Mouse (Mus musculus): Measurements from ENCODE around the gene Lrrc36. TPM values are rescaled to one million over a fixed set of nuclear protein-coding genes. Genes with fewer than 3 reads are reported as not detected.

Lrrc36 gene
- total and polyA plus RNA-seq, 2 experiments from 2014 or later: 0.23 to 0.56 TPM

GRCm38 (mm10) chr8:105470262-105470661 is 56.9 kb downstream of the Lrrc36 start:
- H3K9ac ChIP-seq (replicated peaks; ENCODE audit: low read depth, low read length): no peak overlapping the region
- peaks cover 30% of the 10 kb centered on the region for H3K4me1 ChIP-seq (ENCODE audit: control insufficient read depth, insufficient read depth)
- WGBS: 84% methylated on average over 5 of the region's 5 CpGs
- TF ChIP-seq CTCF (IDR thresholded peaks at IDR 0.05; ENCODE audit: low read depth) (no peak), EP300 (IDR thresholded peaks at IDR 0.05; ENCODE audit: low read depth) (no peak)
- no peak overlapping the region for H3K27ac ChIP-seq (ENCODE audit: low read depth)
- ATAC-seq (ENCODE audit: insufficient read depth, low read depth) (no peak), DNase-seq (ENCODE audit: low spot score) (no peak)
- peak overlapping the region; percentile 64 for H3K4me2 ChIP-seq (ENCODE audit: low read depth, low read length)
- H3K36me3 ChIP-seq (replicated peaks; ENCODE audit: control insufficient read depth, insufficient read depth, low read length): peaks cover 10% of the 10 kb centered on the region; the same call in 1 of the 2 replicates
- H3K27me3 ChIP-seq (ENCODE audit: control insufficient read depth, insufficient read depth, low read length): no peaks in the 10 kb centered on the region
- no peak overlapping the region for H3K4me3 ChIP-seq (ENCODE audit: low read depth, low read length)
- no peaks in the 10 kb centered on the region for H3K9me3 ChIP-seq (replicated peaks; ENCODE audit: control insufficient read depth, low read length)

- Histone ChIP-seq H3K9me3 (replicated peaks; ENCODE audit: control insufficient read depth, low read length) (no peaks in the 10 kb centered on the region), H3K9ac (replicated peaks; ENCODE audit: low read depth, low read length) (no peak overlapping the region), H3K4me3 (ENCODE audit: low read depth, low read length) (peak overlapping the region; percentile 37), H3K36me3 (replicated peaks; ENCODE audit: control insufficient read depth, insufficient read depth, low read length) (peaks cover 12% of the 10 kb centered on the region), H3K4me1 (ENCODE audit: control insufficient read depth, insufficient read depth) (peaks cover 30% of the 10 kb centered on the region), H3K27ac (ENCODE audit: low read depth) (no peak overlapping the region), H3K27me3 (ENCODE audit: control insufficient read depth, insufficient read depth, low read length) (no peaks in the 10 kb centered on the region), H3K4me2 (ENCODE audit: low read depth, low read length) (peak overlapping the region; percentile 64)
- ATAC-seq (ENCODE audit: insufficient read depth, low read depth) (no peak), DNase-seq (ENCODE audit: low spot score) (no peak)
- TF ChIP-seq CTCF (IDR thresholded peaks at IDR 0.05; ENCODE audit: low read depth): no peak
- TF ChIP-seq EP300 (IDR thresholded peaks at IDR 0.05; ENCODE audit: low read depth): no peak
- WGBS: 27% methylated on average over 11 of the region's 11 CpGs
These were observed 57.4 kb downstream of the Lrrc36 start for GRCm38 (mm10) chr8:105470681-105471313.

- ATAC-seq (ENCODE audit: insufficient read depth, low read depth): peak; percentile 97
- DNase-seq (ENCODE audit: low spot score): peak; percentile 95
- Histone ChIP-seq H3K9ac (replicated peaks; ENCODE audit: low read depth, low read length) (no peak within 1 kb of the TSS), H3K4me1 (ENCODE audit: control insufficient read depth, insufficient read depth) (peaks cover 30% of the 10 kb centered on the region), H3K27me3 (ENCODE audit: control insufficient read depth, insufficient read depth, low read length) (no peaks in the 10 kb centered on the region), H3K4me3 (ENCODE audit: low read depth, low read length) (peak within 1 kb of the TSS; percentile 37), H3K36me3 (replicated peaks; ENCODE audit: control insufficient read depth, insufficient read depth, low read length) (peaks cover 13% of the 10 kb centered on the region), H3K9me3 (replicated peaks; ENCODE audit: control insufficient read depth, low read length) (no peaks in the 10 kb centered on the region), H3K4me2 (ENCODE audit: low read depth, low read length) (peak within 1 kb of the TSS; percentile 64), H3K27ac (ENCODE audit: low read depth) (peak within 1 kb of the TSS; percentile 54)
- 0 out of 2 replicates have a peak, but pooled peaks have one; percentile 64 for TF ChIP-seq EP300 (IDR thresholded peaks at IDR 0.05; ENCODE audit: low read depth)
- peak; percentile 29; the same call in 1 of the 2 replicates for TF ChIP-seq CTCF (IDR thresholded peaks at IDR 0.05; ENCODE audit: low read depth)
- 11% methylated on average over 25 of the region's 25 CpGs for WGBS
These were observed 58.1 kb downstream of the Lrrc36 start, which contains the start of gene Tppp3 for GRCm38 (mm10) chr8:105471314-105472015. Gene Tppp3, minus strand, starts transcription at chr8:105471526.

GRCm38 (mm10) chr8:105472414-105472932 is 59.1 kb downstream of the Lrrc36 start:
- TF ChIP-seq CTCF (IDR thresholded peaks at IDR 0.05; ENCODE audit: low read depth): no peak
- no peak for TF ChIP-seq EP300 (IDR thresholded peaks at IDR 0.05; ENCODE audit: low read depth)
- WGBS: 66% methylated on average over 23 of the region's 23 CpGs

GRCm38 (mm10) chr8:105472983-105473382 is 59.6 kb downstream of the Lrrc36 start:
- no peak overlapping the region for H3K4me2 ChIP-seq (ENCODE audit: low read depth, low read length)

More at GRCm38 (mm10) chr8:105472414-105472932, 59.1 kb downstream of the Lrrc36 start:
- H3K9me3 ChIP-seq (replicated peaks; ENCODE audit: control insufficient read depth, low read length): no peaks in the 10 kb centered on the region
- H3K36me3 ChIP-seq (replicated peaks; ENCODE audit: control insufficient read depth, insufficient read depth, low read length): peaks cover 12% of the 10 kb centered on the region
- H3K27ac ChIP-seq (ENCODE audit: low read depth): no peak overlapping the region
- peaks cover 28% of the 10 kb centered on the region for H3K4me1 ChIP-seq (ENCODE audit: control insufficient read depth, insufficient read depth)
- H3K4me3 ChIP-seq (ENCODE audit: low read depth, low read length): no peak overlapping the region
- DNase-seq (ENCODE audit: low spot score) (no peak), ATAC-seq (ENCODE audit: insufficient read depth, low read depth) (no peak)
- no peak overlapping the region for H3K4me2 ChIP-seq (ENCODE audit: low read depth, low read length)
- H3K27me3 ChIP-seq (ENCODE audit: control insufficient read depth, insufficient read depth, low read length): no peaks in the 10 kb centered on the region
- H3K9ac ChIP-seq (replicated peaks; ENCODE audit: low read depth, low read length): no peak overlapping the region

More at GRCm38 (mm10) chr8:105472983-105473382, 59.6 kb downstream of the Lrrc36 start:
- DNase-seq (ENCODE audit: low spot score): no peak
- TF ChIP-seq CTCF (IDR thresholded peaks at IDR 0.05; ENCODE audit: low read depth): no peak
- no peak for TF ChIP-seq EP300 (IDR thresholded peaks at IDR 0.05; ENCODE audit: low read depth)
- Histone ChIP-seq H3K9ac (replicated peaks; ENCODE audit: low read depth, low read length) (no peak overlapping the region), H3K4me3 (ENCODE audit: low read depth, low read length) (no peak overlapping the region), H3K27ac (ENCODE audit: low read depth) (no peak overlapping the region), H3K9me3 (replicated peaks; ENCODE audit: control insufficient read depth, low read length) (no peaks in the 10 kb centered on the region), H3K36me3 (replicated peaks; ENCODE audit: control insufficient read depth, insufficient read depth, low read length) (peaks cover 12% of the 10 kb centered on the region), H3K4me1 (ENCODE audit: control insufficient read depth, insufficient read depth) (peaks cover 32% of the 10 kb centered on the region), H3K27me3 (ENCODE audit: control insufficient read depth, insufficient read depth, low read length) (no peaks in the 10 kb centered on the region)
- ATAC-seq (ENCODE audit: insufficient read depth, low read depth): no peak
- WGBS: 82% methylated on average over 9 of the region's 9 CpGs

Measured in heart, postnatal 0 days (tissue).